Mouse (Mus musculus) bone marrow, adult 2 months (tissue): ENCODE data around the gene Rbm43. TPM values are rescaled to one million over a fixed set of nuclear protein-coding genes. Genes with fewer than 3 reads are reported as not detected.
"Not testable (repeated sequence)": the region's sequence is repeated elsewhere in the genome, so short reads cannot be mapped to it uniquely, and the experiment has no call there.

ENCODE experiments used
- H3K27ac ChIP-seq: fragments of 200-500 bp; 2 replicates; pipeline ENCODE4 v1.5.1; 2012; ENCODE audit warnings: low read depth, mild to moderate bottlenecking, control low read depth, inconsistent platforms, low read length; ENCODE audit not compliant: control insufficient read depth, poor library complexity, insufficient read depth
- H3K4me1 ChIP-seq: fragments of 200-500 bp; 2 replicates; pipeline ENCODE4 v1.6.1; 2011; ENCODE audit warnings: low read length; ENCODE audit not compliant: control insufficient read depth, insufficient read depth
- H3K4me3 ChIP-seq: fragments of 200-500 bp; replicated peaks from 2 replicates; pipeline ENCODE3; 2011; ENCODE audit warnings: mild to moderate bottlenecking, low read depth, low read length, control low read depth; ENCODE audit not compliant: control insufficient read depth
- CTCF ChIP-seq: fragments of 200-500 bp; IDR thresholded peaks from 2 replicates; pipeline ENCODE4 v1.5.1; 2011; ENCODE audit warnings: low read length, control low read depth; ENCODE audit not compliant: control insufficient read depth, insufficient read depth
- POLR2A ChIP-seq: fragments of 200-500 bp; IDR thresholded peaks from 2 replicates; pipeline ENCODE4 v1.6.1; 2011; ENCODE audit warnings: low read depth, mild to moderate bottlenecking, control low read depth, low read length, borderline replicate concordance; ENCODE audit not compliant: control insufficient read depth
- WGBS: fragments of 180-500 bp; shearing (Covaris S2); methylation state at CpG from one replicate; pipeline ENCODE4 v1.1.7; 2018; 5-methylcytosine and 5-hydroxymethylcytosine counted together
- polyA plus RNA-seq: library from polyadenylated mRNA; stranded (reverse); fragments of >200 nt; gene quantifications from 2 replicates; pipeline ENCODE4 v1.2.4, GENCODE M21; 2011; ENCODE audit warnings: low replicate concordance; ENCODE audit not compliant: missing spikeins, insufficient read depth, insufficient read length

Gene Rbm43
- polyA plus RNA-seq, 1 experiment, result 26.1 TPM

DNA sequence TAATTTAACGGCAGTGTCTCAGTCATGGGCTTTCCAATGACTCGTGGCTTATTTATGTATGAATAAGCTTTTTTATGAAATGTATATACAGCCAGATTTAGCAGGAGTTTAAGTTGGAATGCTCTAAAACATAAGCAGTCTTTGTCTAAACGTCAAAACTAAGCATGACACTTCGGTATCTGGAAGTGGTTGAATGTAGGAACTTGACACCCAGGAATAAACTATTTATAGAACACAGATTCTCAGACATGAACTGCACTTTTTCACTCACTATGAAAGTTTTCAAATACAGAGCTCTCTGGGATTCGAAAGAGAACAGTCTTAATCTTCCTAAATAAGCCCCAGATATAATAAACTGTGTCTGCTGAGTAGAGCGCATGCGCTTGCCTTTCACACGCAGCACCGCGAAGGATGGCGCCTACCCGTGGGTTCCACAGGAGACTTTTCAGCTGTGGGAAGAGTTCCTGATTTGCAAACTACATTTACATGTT lies 42.5 kb downstream of the Rbm43 start:
- Histone ChIP-seq H3K4me1 (no peaks in the 10 kb centered on the region), H3K4me3 (no peak overlapping the region), H3K27ac (no peak overlapping the region)
- WGBS, result 64% methylated on average over 12 of the region's 12 CpGs
- no peak for TF ChIP-seq POLR2A

DNA sequence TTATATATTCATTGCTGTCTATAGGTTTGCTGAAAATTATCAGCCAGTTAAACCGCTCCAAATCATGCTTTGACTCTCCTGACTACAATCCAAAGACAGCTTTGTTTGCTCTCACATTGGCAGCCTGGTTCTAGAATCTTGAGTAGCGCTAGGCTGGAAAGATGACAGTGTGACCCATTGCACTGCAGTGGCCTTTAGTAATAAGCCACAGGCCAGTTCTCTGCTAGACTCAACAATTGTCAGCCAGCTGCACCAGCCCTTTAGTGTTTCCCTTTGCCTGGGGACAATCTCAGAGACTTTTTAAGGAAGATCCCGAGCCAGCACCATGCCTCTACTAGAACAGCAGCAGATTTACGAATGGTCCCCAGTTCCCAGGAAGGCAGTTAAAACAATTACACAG lies 44.0 kb downstream of the Rbm43 start:
- Histone ChIP-seq H3K27ac (no peak overlapping the region), H3K4me1 (no peaks in the 10 kb centered on the region), H3K4me3 (no peak overlapping the region)
- WGBS, result 78% methylated on average over 4 of the region's 4 CpGs
- no peak for TF ChIP-seq CTCF
- no peak for TF ChIP-seq POLR2A

GRCm38 (mm10) chr2:51890139-51890538 lies 44.8 kb downstream of the Rbm43 start:
- H3K4me3 ChIP-seq, H3K27ac ChIP-seq, H3K4me1 ChIP-seq: not testable (repeated sequence)
- 95% methylated on average over 21 of the region's 26 CpGs for WGBS

GRCm38 (mm10) chr2:51880143-51880542 lies 54.8 kb downstream of the Rbm43 start:
- H3K27ac ChIP-seq, result no peak overlapping the region
- WGBS, result 79% methylated on average over 1 of the region's 1 CpGs
- TF ChIP-seq CTCF (no peak), POLR2A (no peak)
- peaks cover 2% of the 10 kb centered on the region for H3K4me1 ChIP-seq
- no peak overlapping the region for H3K4me3 ChIP-seq

Other genes starting within 250 kb of the Rbm43 start
- gene Nmi, start 38.3 kb upstream of the Rbm43 start, polyA plus RNA-seq, result 12.8 and 32.0 TPM in 2 replicates
- gene Tnfaip6, start 102.8 kb upstream of the Rbm43 start, polyA plus RNA-seq, result not detected in 2 replicates
- gene Rif1, start 137.7 kb upstream of the Rbm43 start, polyA plus RNA-seq, result 11.0 and 15.2 TPM in 2 replicates